Mouse (Mus musculus): ENCODE results near the gene Cep95. TPM values are rescaled to one million over a fixed set of nuclear protein-coding genes. Genes with fewer than 3 reads are reported as not detected.

Gene Cep95
- total and polyA plus RNA-seq, 3 experiments: 17.5 to 21.7 (median 19.3) TPM

DNA sequence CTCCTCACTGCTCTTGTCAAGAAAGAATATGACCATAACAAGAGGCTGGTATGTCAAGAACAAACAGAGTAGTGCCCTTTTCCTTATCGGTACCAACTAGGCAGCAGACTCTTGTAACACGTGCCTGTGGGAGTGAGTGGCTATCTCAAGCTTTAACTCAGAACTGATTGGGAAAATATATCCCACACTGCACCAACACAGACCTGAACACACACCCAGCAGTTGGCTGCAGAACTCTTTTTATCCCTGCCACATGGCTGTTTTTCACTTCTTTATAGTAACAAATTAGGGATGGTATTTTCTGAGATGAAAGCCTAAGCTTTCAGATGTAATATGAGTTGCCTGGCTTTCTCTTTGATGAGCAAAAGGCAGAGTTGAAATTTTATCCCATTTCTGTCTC, 26.7 kb downstream of the Cep95 start:
- dilution Hi-C loops (cut with MboI; ENCODE audit: extremely low pct_ligation_motif_present, extremely low pct_unique_long_range_greater_than_20kb, low sequenced_read_pairs): no loop called here
- no peak overlapping the region for H3K4me3 ChIP-seq (replicated peaks in 1 of 3; ENCODE audit: low read depth in 2 of 3, low read length in 2 of 3, poor library complexity in 1 of 3)

DNA sequence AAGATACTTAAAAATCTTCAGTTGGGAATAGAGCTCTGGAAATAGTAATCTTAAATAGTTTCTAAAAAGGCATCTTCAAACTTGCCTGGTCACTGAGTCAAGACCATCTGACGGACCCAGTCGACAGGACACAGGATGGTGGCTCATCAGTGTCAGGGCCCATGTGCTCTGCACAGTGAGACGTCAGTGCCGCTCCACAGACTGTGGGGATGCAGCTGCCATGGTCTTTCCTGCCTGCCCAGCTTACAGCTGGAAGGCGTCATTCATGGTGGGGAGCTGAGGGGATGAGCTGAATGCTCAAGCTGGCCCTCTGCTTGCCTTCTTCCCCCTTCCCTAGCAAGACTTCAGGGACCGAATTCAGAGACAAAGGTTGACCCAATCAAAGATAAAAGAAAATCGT, 27.3 kb downstream of the Cep95 start:
- dilution Hi-C loops (cut with MboI; ENCODE audit: extremely low pct_ligation_motif_present, extremely low pct_unique_long_range_greater_than_20kb, low sequenced_read_pairs): no loop called here
- in situ Hi-C loops (cut with MboI; ENCODE audit: low pct_ligation_motif_present, low pct_unique_long_range_greater_than_20kb, low sequenced_read_pairs): no loop called here
- Histone ChIP-seq H3K9me3 (replicated peaks; ENCODE audit: low read length) (no peaks in the 10 kb centered on the region), H3K4me1 (ENCODE audit: control insufficient read depth in 1 of 2, insufficient read depth in 2 of 2) (no peaks in the 10 kb centered on the region), H3K4me3 (replicated peaks in 1 of 3; ENCODE audit: low read depth in 2 of 3, low read length in 2 of 3, poor library complexity in 1 of 3) (no peak overlapping the region), H3K4me2 (ENCODE audit: insufficient read depth, low read depth, poor library complexity, severe bottlenecking) (no peak overlapping the region), H3K27ac (ENCODE audit: insufficient read depth, low read depth) (no peak overlapping the region), H3K36me3 (replicated peaks in 1 of 2; ENCODE audit: control insufficient read depth in 1 of 2, insufficient read depth in 1 of 2, low read length in 1 of 2) (peaks cover 84 to 98% of the 10 kb centered on the region in 2 experiments), H3K27me3 (replicated peaks) (no peaks in the 10 kb centered on the region), H3K9ac (ENCODE audit: insufficient read depth, low read depth) (no peak overlapping the region), H3K79me2 (replicated peaks; ENCODE audit: control insufficient read depth, extremely low read depth, insufficient read depth, poor library complexity, severe bottlenecking) (no peaks in the 10 kb centered on the region)
- TF ChIP-seq JUN (IDR thresholded peaks at IDR 0.05; ENCODE audit: insufficient read depth, low read depth, low read length): no peak
- no peak for TF ChIP-seq E2F4 (IDR thresholded peaks at IDR 0.05; ENCODE audit: insufficient replicate concordance, low read depth, low read length)
- no peak for TF ChIP-seq MYC (IDR thresholded peaks at IDR 0.05; ENCODE audit: low read depth, low read length)
- no peak for TF ChIP-seq EP300 (IDR thresholded peaks at IDR 0.05; ENCODE audit: low read length)
- TF ChIP-seq CHD2 (IDR thresholded peaks at IDR 0.05; ENCODE audit: low read length): no peak
- TF ChIP-seq POLR2A (IDR thresholded peaks at IDR 0.05; ENCODE audit: low read depth, low read length): no peak
- no peak for TF ChIP-seq UBTF (IDR thresholded peaks at IDR 0.05; ENCODE audit: low read depth, low read length)
- no peak for TF ChIP-seq USF2 (conservative IDR thresholded peaks at IDR 0.05; ENCODE audit: low read depth, low read length)
- no peak for TF ChIP-seq RAD21 (IDR thresholded peaks at IDR 0.05; ENCODE audit: low read depth, low read length)
- TF ChIP-seq ZKSCAN1 (IDR thresholded peaks at IDR 0.05; ENCODE audit: borderline replicate concordance, low read depth, low read length): no peak
- TF ChIP-seq MAX (IDR thresholded peaks at IDR 0.05; ENCODE audit: low read length): no peak
- no peak for DNase-seq (ENCODE audit: extremely low read depth)

More for the DNA sequence above, 26.7 kb downstream of the Cep95 start:
- H3K27me3 ChIP-seq (replicated peaks): no peaks in the 10 kb centered on the region
- H3K9ac ChIP-seq (ENCODE audit: insufficient read depth, low read depth): no peak overlapping the region
- no peaks in the 10 kb centered on the region for H3K9me3 ChIP-seq (replicated peaks; ENCODE audit: low read length)
- no peak overlapping the region for H3K27ac ChIP-seq (ENCODE audit: insufficient read depth, low read depth)
- no peaks in the 10 kb centered on the region for H3K4me1 ChIP-seq (ENCODE audit: control insufficient read depth in 1 of 2, insufficient read depth in 2 of 2)
- no peak overlapping the region for H3K4me2 ChIP-seq (ENCODE audit: insufficient read depth, low read depth, poor library complexity, severe bottlenecking)
- H3K36me3 ChIP-seq (replicated peaks in 1 of 2; ENCODE audit: control insufficient read depth in 1 of 2, insufficient read depth in 1 of 2, low read length in 1 of 2): peaks cover 86 to 98% of the 10 kb centered on the region in 2 experiments
- in situ Hi-C loops (cut with MboI; ENCODE audit: low pct_ligation_motif_present, low pct_unique_long_range_greater_than_20kb, low sequenced_read_pairs): no loop called here
- H3K79me2 ChIP-seq (replicated peaks; ENCODE audit: control insufficient read depth, extremely low read depth, insufficient read depth, poor library complexity, severe bottlenecking): no peaks in the 10 kb centered on the region
- DNase-seq (ENCODE audit: extremely low read depth): no peak
- TF ChIP-seq GABPA (IDR thresholded peaks at IDR 0.05; ENCODE audit: insufficient replicate concordance, low read depth, low read length) (no peak), KAT2A (IDR thresholded peaks at IDR 0.05; ENCODE audit: insufficient replicate concordance, low read length) (no peak), USF1 (IDR thresholded peaks at IDR 0.05; ENCODE audit: low read depth, low read length) (no peak), CTCF (conservative IDR thresholded peaks at IDR 0.05 in 1 of 2, IDR thresholded peaks at IDR 0.05 in 1 of 2; ENCODE audit: low read depth in 2 of 2, low read length in 2 of 2) (no peak), PAX5 (IDR thresholded peaks at IDR 0.05; ENCODE audit: low read length) (no peak), E2F4 (IDR thresholded peaks at IDR 0.05; ENCODE audit: insufficient replicate concordance, low read depth, low read length) (no peak), CHD2 (IDR thresholded peaks at IDR 0.05; ENCODE audit: low read length) (no peak), MYC (IDR thresholded peaks at IDR 0.05; ENCODE audit: low read depth, low read length) (no peak), ZNF384 (IDR thresholded peaks at IDR 0.05; ENCODE audit: low read depth, low read length) (no peak), USF2 (conservative IDR thresholded peaks at IDR 0.05; ENCODE audit: low read depth, low read length) (no peak), JUND (conservative IDR thresholded peaks at IDR 0.05; ENCODE audit: low read depth, low read length) (no peak), SIN3A (IDR thresholded peaks at IDR 0.05; ENCODE audit: low read length) (no peak), MAZ (IDR thresholded peaks at IDR 0.05; ENCODE audit: low read depth, low read length) (no peak), MAFK (IDR thresholded peaks at IDR 0.05; ENCODE audit: insufficient replicate concordance, low read length) (no peak), NELFE (IDR thresholded peaks at IDR 0.05; ENCODE audit: low read depth, low read length) (no peak), EP300 (IDR thresholded peaks at IDR 0.05; ENCODE audit: low read length) (no peak), JUN (IDR thresholded peaks at IDR 0.05; ENCODE audit: insufficient read depth, low read depth, low read length) (no peak), ELF1 (IDR thresholded peaks at IDR 0.05; ENCODE audit: low read depth, low read length) (no peak), SMC3 (IDR thresholded peaks at IDR 0.05; ENCODE audit: low read depth, low read length) (no peak), ZC3H11A (IDR thresholded peaks at IDR 0.05; ENCODE audit: low read depth, low read length) (no peak)
